Mouse (Mus musculus) liver, postnatal 0 days (tissue): ENCODE results near the gene Fbxo47. TPM values are rescaled to one million over a fixed set of nuclear protein-coding genes. Genes with fewer than 3 reads are reported as not detected.

ENCODE experiments used
- ATAC-seq: fragments of 200-750 bp; cut with Nextera tagmentation; 2 replicates; pipeline ENCODE4 v1.8.0; 2017; ENCODE audit warnings: mild to moderate bottlenecking, moderate library complexity
- DNase-seq: peaks from one replicate; pipeline ENCODE4 v3.0.0-alpha.2; 2016
- H3K27ac ChIP-seq: fragments of 300-500 bp; sonication (generic); 2 replicates; pipeline ENCODE4 v1.5.1; 2014; ENCODE audit warnings: antibody characterized with exemption, moderate library complexity, mild to moderate bottlenecking, low read depth
- H3K27me3 ChIP-seq: fragments of 300-500 bp; sonication (generic); 2 replicates; pipeline ENCODE4 v1.6.1; 2014; ENCODE audit warnings: low read length, control low read depth, mixed read lengths; ENCODE audit not compliant: insufficient read depth
- H3K36me3 ChIP-seq: fragments of 300-500 bp; sonication (generic); replicated peaks from 2 replicates; pipeline ENCODE4 v1.6.1; 2014; ENCODE audit warnings: mild to moderate bottlenecking, control low read depth, low read length, moderate library complexity, mixed read lengths; ENCODE audit not compliant: insufficient read depth
- H3K4me1 ChIP-seq: fragments of 300-500 bp; sonication (generic); 2 replicates; pipeline ENCODE4 v1.6.1; 2014; ENCODE audit warnings: antibody characterized with exemption, mild to moderate bottlenecking, control low read depth; ENCODE audit not compliant: insufficient read depth
- H3K4me2 ChIP-seq: fragments of 300-500 bp; sonication (generic); 2 replicates; pipeline ENCODE4 v1.6.1; 2014; ENCODE audit warnings: low read depth, mild to moderate bottlenecking, low read length, moderate library complexity, mixed read lengths
- H3K4me3 ChIP-seq: fragments of 300-500 bp; sonication (generic); 2 replicates; pipeline ENCODE4 v1.5.1; 2014; ENCODE audit warnings: low read depth, low read length
- H3K9ac ChIP-seq: fragments of 300-500 bp; sonication (generic); replicated peaks from 2 replicates; pipeline ENCODE4 v1.6.1; 2014; ENCODE audit warnings: mild to moderate bottlenecking, moderate library complexity
- H3K9me3 ChIP-seq: fragments of 300-500 bp; sonication (generic); 2 replicates; pipeline ENCODE4 v1.6.1; 2016; ENCODE audit warnings: mild to moderate bottlenecking, control low read depth, low read length, mixed read lengths
- CTCF ChIP-seq: sonication (generic); IDR thresholded peaks from 2 replicates; pipeline ENCODE4 v1.5.1; 2016; ENCODE audit warnings: antibody characterized with exemption, low read depth
- EP300 ChIP-seq: IDR thresholded peaks from 2 replicates; pipeline ENCODE4 v1.6.1; 2016; ENCODE audit warnings: antibody characterized with exemption, low read depth, mild to moderate bottlenecking
- WGBS: fragments of 180-500 bp; shearing (Covaris S2); extraction: QIAGEN DNeasy Blood & Tissue Kit; methylation state at CpG from one replicate; pipeline ENCODE4 v1.1.7; 2014; ENCODE audit not compliant: insufficient replicate concordance; 5-methylcytosine and 5-hydroxymethylcytosine counted together
- polyA plus RNA-seq: library from polyadenylated mRNA; unstranded; fragments of >200 nt; fragmentation: Nextera tagmentation; extraction: Ambion mirVana; gene quantifications from 2 replicates; pipeline ENCODE4 v1.2.1, GENCODE M21; 2015

Fbxo47 gene
- polyA plus RNA-seq, 1 experiment from 2014 or later: 0.26 TPM

DNA sequence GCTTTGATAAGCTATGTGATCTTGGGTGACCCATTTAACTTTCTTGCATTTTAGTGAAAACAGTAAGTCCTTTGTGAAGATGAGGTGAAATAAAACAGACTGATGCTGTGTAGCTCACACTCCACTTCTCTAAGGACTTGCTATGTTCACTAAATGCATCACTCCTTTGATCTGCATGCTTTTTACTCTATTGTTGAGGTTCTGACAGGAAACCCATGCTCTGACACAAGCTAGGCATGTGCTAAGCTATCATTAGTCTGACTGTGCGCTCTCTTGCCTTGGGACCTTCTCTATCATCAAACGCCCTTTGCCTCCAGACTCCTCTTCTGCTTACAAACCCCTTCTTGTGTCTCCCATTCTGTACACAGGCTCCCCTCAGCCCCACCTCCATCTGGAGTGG, 21.6 kb upstream of the Fbxo47 start:
- TF ChIP-seq EP300: no peak
- TF ChIP-seq CTCF: no peak
- ATAC-seq (no peak), DNase-seq (no peak)
- Histone ChIP-seq H3K4me1 (no peaks in the 10 kb centered on the region), H3K4me2 (no peak overlapping the region), H3K27ac (no peak overlapping the region), H3K9ac (no peak overlapping the region), H3K27me3 (no peaks in the 10 kb centered on the region), H3K36me3 (no peaks in the 10 kb centered on the region), H3K4me3 (no peak overlapping the region), H3K9me3 (no peaks in the 10 kb centered on the region)
- WGBS: 88% methylated on average over 2 of the region's 2 CpGs

DNA sequence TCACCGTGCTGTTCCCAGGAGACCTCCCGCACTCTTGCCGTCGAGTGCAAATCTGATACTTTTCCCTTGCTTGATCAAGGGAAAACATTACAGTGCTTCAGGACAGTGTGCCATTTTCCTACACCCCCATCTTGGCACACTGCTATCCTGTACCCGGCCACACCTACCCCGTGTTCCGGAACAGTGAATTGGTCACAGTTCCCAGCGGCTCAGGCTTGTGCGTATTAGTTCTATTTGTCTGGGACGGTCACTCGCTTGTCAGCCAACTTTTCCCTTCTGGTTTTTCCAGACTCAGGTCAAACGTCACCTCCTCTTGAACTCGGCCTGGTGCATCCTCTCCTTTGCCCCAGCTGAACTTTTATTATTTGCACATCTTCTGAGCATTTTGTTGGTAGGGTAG, 20.8 kb upstream of the Fbxo47 start:
- no peak overlapping the region for H3K9ac ChIP-seq
- H3K27me3 ChIP-seq: no peaks in the 10 kb centered on the region
- 82% methylated on average over 13 of the region's 13 CpGs for WGBS
- no peak overlapping the region for H3K27ac ChIP-seq
- TF ChIP-seq EP300 (no peak), CTCF (no peak)
- no peaks in the 10 kb centered on the region for H3K4me1 ChIP-seq
- H3K4me2 ChIP-seq: no peak overlapping the region
- DNase-seq (no peak), ATAC-seq (no peak)
- no peak overlapping the region for H3K4me3 ChIP-seq
- no peaks in the 10 kb centered on the region for H3K36me3 ChIP-seq
- no peaks in the 10 kb centered on the region for H3K9me3 ChIP-seq

DNA sequence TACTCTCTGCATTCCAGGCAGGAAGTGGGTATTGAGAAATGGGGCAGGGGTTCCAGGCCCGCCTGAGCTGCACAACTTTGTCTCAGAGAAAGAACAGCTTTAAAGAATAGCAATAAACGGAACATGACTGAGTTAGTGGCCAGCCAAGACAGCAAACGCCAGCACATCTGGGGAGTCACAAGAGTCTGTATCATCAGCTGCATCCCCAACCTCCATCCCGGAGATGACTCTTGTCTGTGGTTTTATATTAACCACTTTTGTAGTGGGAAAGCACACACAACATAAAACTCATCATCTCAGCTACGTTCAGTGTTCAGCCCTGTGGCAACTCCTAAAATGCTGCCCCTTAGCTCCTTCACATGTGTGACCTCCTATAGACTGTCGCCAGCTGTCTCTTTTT, 17.9 kb upstream of the Fbxo47 start:
- H3K36me3 ChIP-seq: no peaks in the 10 kb centered on the region
- DNase-seq: no peak
- H3K9ac ChIP-seq: no peak overlapping the region
- no peaks in the 10 kb centered on the region for H3K9me3 ChIP-seq
- H3K4me2 ChIP-seq: no peak overlapping the region
- TF ChIP-seq EP300: no peak
- TF ChIP-seq CTCF: no peak
- H3K4me3 ChIP-seq: no peak overlapping the region
- no peaks in the 10 kb centered on the region for H3K4me1 ChIP-seq
- no peak for ATAC-seq
- WGBS: 54% methylated on average over 6 of the region's 6 CpGs
- no peak overlapping the region for H3K27ac ChIP-seq
- no peaks in the 10 kb centered on the region for H3K27me3 ChIP-seq

DNA sequence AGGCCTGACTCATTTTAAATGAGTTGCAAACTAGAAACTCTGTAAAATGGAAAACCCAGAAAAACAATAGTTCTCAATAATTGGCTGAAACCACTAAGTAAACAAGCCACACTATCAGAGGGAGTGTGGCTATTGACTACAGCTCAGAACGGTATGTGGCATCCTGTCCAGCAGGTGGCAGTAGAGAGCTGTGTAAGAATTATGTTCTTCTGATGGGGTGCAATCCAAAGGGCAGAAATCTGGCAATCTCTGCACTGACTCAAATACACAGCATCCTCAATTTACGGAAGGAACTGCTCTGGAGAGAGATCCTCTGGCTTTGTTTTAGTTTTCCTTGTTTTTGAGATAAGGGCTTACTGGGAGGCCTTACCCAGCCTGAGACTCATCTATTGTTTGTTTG, 15.9 kb upstream of the Fbxo47 start:
- Histone ChIP-seq H3K27me3 (no peaks in the 10 kb centered on the region), H3K9ac (no peak overlapping the region), H3K4me1 (no peaks in the 10 kb centered on the region), H3K4me2 (no peak overlapping the region), H3K36me3 (no peaks in the 10 kb centered on the region), H3K27ac (no peak overlapping the region), H3K4me3 (no peak overlapping the region), H3K9me3 (no peaks in the 10 kb centered on the region)
- WGBS: 0% methylated on average over 2 of the region's 2 CpGs
- peak; percentile 63 for ATAC-seq
- TF ChIP-seq EP300 (no peak), CTCF (peak; percentile 96)
- DNase-seq: peak; percentile 86

DNA sequence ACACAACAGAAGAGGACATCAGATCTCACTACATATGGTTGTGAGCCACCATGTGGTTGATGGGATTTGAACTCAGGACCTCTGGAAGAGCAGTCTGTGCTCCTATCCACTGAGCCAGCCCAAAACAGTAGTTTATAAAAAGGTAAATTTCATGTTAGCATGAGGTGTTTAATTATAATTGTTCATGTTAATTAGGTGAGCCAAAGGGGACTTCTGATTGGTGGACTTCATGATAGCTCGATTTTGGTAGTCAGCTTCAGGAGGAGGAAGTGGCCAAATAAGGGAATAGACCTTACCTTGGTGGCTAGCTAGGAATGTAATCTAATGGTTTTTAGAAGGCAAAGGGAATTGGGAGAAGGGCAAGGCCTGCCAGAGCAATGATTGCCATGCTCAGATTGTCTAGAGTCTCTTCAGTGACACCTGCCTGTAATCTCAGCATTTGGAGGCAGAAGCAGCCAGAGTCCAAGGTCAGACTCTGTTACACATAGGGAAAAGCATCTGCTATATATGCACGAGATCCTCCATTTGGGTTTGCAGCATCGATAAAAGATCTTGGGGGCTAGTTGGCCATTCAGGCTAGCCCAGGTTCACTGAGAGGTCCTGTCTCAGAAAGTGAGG, 13.7 kb upstream of the Fbxo47 start:
- Histone ChIP-seq H3K4me1 (no peaks in the 10 kb centered on the region), H3K27me3 (no peaks in the 10 kb centered on the region), H3K9me3 (peaks cover 6% of the 10 kb centered on the region; the same call in 1 of the 2 replicates), H3K36me3 (no peaks in the 10 kb centered on the region), H3K4me3 (no peak overlapping the region), H3K9ac (no peak overlapping the region), H3K4me2 (no peak overlapping the region), H3K27ac (no peak overlapping the region)
- ATAC-seq: no peak
- DNase-seq: no peak
- 63% methylated on average over 3 of the region's 3 CpGs for WGBS
- TF ChIP-seq EP300: no peak
- TF ChIP-seq CTCF: no peak

DNA sequence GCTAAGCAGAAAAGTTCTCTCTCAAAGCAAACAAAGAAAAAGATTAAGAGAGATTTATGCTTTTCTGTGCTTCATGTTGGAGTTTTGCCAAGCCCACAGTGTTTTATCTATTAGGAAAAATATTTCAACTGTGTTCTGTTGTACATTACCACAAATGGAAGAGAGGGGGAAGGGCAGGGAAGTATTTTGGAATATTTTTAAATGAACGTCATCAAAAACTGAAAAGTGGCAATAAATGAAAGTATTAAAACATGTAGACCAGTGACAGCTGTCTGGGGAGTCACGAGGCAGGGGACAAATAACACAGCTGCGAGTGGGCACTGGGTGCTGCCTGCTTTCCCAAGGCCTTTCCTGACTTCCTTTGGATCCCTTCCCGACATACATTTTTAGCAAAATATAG, 12.7 kb upstream of the Fbxo47 start:
- ATAC-seq (no peak), DNase-seq (no peak)
- no peak overlapping the region for H3K4me3 ChIP-seq
- no peaks in the 10 kb centered on the region for H3K36me3 ChIP-seq
- peaks cover 6% of the 10 kb centered on the region; the same call in 1 of the 2 replicates for H3K9me3 ChIP-seq
- 69% methylated on average over 4 of the region's 4 CpGs for WGBS
- H3K27me3 ChIP-seq: no peaks in the 10 kb centered on the region
- no peak overlapping the region for H3K27ac ChIP-seq
- H3K4me1 ChIP-seq: no peaks in the 10 kb centered on the region
- no peak overlapping the region for H3K9ac ChIP-seq
- no peak overlapping the region for H3K4me2 ChIP-seq
- TF ChIP-seq CTCF (no peak), EP300 (no peak)
